Mouse (Mus musculus) lung, postnatal 10 days (tissue): ENCODE data around the gene Pomp.

Experiments
- DNase-seq: peaks from one replicate; pipeline ENCODE4 v3.0.0; 2021

Pomp gene

DNA sequence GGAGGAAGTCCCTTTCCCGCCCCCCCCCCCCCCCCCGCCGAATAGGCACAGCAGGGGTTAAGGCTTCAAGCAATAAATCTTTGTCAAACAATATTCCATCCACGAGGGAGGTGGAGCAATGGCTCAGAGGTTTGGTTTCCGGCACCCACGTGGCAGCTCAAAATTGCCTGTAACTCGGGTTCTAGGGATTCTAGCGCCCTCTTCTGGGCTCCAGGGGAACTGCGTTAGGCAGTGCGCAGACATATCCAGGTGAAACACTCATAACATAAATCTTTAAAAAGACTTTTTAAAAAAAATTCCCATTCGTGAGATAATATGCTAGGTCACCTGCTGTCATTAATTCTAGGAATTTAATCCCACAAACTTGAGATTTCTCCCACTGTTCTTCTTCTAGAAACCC, 46.9 kb downstream of the Pomp start:
- no peak for DNase-seq

DNA sequence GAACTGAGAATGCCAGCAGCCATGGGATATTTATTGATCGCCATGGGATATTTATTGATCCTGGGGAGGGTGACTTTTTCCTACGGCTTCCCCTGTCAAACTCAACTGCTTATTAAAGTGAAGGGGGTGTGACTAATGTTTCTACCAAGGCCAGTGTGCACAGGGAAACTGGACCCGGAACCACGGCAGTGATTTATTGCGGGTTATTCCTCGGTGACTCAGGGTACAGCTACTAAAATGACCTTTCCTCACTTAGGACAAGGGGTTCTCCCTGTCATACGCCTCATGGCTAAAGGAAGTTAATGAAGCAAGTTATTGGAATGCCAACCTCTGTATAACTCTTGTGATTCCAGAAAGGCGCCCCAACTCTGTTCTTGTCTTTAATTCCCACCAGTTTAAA, 47.6 kb downstream of the Pomp start:
- no peak for DNase-seq

DNA sequence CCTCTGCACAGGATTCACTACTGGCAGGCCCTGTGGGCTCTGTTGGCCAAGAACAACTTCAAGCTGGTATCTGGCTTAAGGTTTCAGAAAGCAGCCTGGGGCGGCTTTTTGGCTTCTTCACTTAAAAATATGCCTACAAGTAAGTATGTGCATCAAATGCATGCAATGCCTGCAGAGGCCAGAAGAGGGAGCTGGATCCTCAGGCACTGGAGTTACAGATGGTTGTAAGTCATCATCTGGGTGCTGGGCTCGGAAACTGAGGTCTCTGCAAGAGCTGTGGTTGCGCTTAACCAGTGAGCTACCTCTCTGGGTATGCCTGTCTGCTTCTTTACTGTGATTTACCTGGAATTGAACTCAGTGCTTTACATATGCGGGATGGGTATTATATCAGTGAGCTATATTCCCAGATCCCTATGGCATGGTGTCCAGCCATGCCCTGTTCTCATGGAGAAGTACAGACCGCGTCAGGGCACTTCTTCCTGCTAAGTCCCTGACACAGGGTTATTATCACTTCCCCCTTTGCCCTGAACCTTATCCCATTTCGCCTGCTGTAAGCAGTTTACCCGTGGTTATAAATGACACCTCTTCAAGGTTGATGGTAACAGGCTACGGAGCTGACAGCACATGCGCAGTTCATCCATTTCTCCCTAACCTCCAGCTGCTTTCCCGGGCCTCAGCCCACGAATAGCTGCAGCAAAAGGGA, 50.7 kb downstream of the Pomp start:
- DNase-seq, result no peak

DNA sequence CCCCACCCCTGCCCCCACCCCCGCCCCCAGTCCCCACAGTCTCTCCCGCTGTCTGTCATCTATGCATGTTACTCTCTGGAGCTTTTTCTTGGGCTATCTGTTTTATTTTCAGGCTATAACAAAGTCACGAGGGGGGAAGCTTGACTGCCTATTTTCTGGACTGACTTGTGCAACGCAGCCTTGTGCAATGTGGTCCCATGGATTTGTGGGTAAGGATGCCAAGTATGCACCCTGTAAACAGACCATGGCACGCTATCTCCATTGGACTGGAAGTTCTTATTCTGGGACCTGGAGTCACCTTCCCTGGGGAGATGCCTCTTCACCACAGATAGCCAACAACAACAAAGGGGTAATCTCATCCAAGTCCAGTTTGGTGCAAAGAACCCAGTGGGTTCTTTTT, 51.5 kb downstream of the Pomp start:
- DNase-seq, result peak; percentile 48

DNA sequence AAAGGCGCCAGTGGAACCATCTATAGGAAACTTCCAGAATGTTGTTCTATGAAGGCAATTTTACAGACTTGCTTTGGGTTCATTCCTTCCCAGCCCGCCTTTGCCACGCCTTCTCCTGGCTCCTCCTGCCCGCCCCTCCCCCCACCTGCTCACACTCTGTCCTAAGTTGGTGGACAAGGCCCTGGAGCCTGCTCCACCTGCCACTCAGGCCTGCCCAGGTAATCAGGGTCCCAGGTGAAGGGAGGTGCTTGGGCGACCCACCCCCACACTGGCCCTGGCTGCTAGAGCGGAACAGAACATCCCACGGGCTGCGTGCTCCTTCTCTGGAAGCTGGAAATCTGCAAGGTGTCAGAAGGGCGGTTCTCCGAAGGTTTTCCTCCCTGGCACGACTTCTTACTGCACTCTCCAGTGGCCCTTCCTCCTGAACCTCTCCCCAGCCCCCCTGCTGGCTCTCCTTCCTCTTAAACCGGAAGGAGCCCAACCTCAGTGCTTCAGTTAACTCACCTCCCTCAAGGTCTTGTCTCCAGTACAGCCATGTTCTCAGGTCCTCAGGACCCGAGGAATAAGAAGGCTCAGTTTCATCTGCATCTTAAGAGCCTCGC, 53.1 kb downstream of the Pomp start:
- peak; percentile 42 for DNase-seq

DNA sequence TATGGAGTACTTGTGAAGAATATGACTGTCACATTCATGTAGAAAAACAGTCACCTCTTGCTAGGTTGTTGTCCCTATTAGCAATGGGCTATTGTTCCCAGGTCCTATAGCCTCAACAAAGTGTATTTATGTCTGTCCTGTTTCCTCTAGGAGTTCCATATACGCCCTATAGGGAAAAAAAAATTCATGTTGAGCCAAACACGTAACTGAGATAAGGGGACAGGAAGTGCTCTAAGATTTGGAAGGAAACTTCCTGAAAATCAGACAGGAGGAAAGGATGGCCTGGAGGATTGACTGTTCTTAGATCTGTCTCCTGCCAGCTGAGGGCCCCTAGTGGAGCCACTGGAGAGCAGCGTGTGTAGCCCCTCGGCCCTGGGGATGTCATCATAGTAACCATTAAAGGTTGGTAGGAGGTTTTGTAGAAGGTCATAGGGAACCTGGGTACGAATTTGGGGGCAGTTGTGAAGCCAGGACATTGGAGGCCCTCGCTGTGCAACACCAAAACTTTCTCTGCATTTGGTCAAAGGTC, 54.8 kb downstream of the Pomp start:
- peak; percentile 36 for DNase-seq

DNA sequence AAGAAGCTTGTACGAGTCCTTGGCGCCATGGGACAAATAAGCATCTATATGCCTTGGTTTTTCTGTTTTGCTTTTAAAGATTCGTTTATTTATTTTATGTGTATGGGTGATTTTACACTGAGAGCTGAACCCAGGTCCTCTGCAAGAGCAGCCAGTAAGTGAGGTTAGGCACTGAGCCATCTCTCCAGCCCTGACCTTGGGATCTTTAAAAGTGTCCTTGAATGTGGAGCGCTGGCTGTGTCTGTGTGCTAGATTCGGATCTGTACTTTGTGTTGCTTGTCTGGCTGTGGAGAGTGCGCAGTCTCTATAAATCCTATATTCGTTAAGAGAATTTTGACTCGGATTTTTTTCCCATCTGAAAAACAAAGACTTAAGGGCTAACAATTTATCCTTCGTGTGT, 55.9 kb downstream of the Pomp start:
- no peak for DNase-seq

DNA sequence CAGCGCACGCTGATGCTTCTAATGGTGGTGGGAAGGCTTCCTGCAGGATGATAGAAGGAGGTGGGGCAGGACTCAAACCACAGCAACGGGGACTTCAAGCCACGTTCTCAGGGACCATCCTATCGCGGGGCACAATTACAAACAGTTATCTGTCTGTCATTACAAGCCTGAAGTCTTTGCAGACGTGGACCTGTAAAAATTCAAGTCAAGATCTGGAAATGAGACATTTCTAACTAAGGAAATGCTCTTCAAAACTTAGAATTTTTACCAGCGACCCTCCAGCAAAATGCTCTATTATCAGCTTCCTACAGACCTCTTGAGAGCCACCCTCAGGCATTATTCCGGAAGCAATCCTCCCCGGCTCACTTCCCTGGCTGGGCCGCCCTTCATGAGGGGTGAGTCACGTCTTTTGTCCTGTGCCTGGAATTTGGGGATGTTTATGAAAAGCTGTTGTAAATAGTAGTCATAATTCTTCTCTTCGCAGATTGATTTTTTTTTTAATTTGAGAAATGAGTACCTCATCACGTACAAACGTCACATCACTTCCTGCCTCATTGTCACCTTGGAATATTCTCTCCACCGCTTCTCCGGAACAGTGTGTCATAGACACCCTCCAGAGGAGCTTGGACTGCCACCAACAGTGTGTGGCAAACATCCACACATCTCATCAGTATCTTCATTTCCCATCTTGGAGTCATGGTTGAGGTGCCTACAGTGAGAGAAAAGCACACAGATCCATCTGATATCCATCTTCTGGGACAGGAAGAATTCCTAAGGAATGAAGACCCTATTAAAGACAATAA, 58.0 kb downstream of the Pomp start:
- DNase-seq, result peak; percentile 77

DNA sequence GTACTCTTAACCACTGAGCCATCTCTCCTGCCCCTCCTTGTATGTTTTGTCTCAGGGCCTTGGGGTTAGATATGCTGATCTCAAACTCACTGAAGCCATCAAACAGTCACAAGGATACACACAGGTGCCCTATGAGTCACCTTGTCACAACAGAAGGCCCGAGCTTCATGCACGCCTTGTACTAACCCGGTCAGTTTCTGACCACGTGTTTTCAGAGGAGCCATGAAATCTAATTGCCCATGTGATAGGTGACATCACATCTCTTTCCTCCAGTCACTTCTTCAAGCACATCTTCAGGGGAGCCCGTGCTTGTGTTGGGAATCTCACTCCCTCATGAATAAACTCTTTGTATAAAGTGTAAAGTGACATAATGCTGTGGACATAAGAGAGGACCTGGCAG, 64.4 kb downstream of the Pomp start:
- no peak for DNase-seq
